Mouse (Mus musculus): Measurements from ENCODE around the gene Ccdc191.

The Ccdc191 gene

GRCm38 (mm10) chr16:43889208-43890004 lies at the start of gene Ccdc191:
Ccdc191 (plus strand) TSS chr16:43889800.
- DNase-seq (ENCODE audit: low spot score in 2 of 2): peak; percentile 95 to 97

DNA sequence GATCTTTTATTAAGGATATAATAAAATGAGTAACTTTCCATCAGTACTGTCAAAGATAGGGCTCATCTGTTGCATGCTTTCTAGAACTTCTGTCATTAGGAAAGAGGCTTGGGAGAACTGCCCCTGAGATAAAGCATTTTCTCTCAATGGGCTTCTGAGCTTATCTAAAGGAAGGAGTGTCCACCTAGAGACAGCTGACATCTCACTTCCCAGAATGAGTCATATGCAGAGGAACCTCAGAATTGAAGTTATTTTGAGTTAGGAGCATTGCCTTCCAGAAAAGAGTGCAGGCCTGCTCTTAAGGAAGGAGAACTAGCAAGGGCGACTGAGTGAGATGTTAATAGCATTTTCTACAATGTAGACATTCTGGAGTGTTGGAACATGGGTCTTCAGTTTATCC lies 48.4 kb upstream of the Ccdc191 start:
- DNase-seq (ENCODE audit: low spot score in 2 of 2): no peak

DNA sequence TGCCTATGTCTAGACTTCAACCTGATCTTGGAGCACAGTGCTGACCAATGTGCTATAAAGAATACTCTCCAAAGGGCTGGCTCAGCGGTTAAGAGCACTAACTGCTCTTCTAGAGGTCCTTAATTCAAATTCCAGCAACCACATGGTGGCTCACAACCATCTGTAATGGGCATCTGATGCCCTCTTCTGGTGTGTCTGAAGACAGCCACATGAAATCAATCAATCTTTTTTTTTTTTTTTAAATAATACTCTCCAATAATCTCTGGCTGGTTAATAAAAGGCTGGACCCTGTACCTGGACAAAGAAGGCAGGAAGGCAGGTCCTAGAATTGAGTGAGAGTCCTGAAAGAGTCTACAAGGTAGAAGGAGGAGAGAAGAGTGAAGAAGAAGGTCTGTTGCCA lies 39.8 kb upstream of the Ccdc191 start:
- DNase-seq (ENCODE audit: low spot score in 2 of 2): no peak

GRCm38 (mm10) chr16:43858941-43859476 lies 30.6 kb upstream of the Ccdc191 start:
- DNase-seq (ENCODE audit: low spot score in 2 of 2): no peak

DNA sequence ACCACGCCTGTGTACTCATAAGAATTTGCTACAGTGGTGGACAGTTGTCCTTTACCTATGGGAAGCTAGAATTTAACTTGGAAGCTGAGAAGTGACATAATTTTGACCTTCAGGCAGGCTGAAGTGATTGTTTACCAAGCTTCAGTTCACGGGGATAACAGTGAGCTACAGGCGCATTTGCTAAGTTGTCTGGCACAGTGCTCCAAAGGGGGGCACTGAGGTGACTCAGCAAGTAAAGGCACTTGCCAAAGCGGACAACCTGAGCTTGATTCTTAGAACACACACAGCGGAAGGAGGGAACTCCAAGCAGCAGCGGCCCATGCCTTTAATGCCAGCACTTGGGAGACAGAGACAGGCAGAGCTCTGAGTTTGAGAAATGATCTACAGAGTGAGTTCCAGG lies 29.0 kb upstream of the Ccdc191 start:
- no peak for DNase-seq (ENCODE audit: low spot score in 2 of 2)

GRCm38 (mm10) chr16:43869805-43870204 lies 19.8 kb upstream of the Ccdc191 start:
- DNase-seq (ENCODE audit: low spot score in 2 of 2): no peak

- no peak for DNase-seq (ENCODE audit: low spot score in 2 of 2)
Observed at GRCm38 (mm10) chr16:43871419-43871818, 18.2 kb upstream of the Ccdc191 start.

- DNase-seq (ENCODE audit: low spot score in 2 of 2): no peak
Observed at GRCm38 (mm10) chr16:43879769-43880168, 9.8 kb upstream of the Ccdc191 start.

DNA sequence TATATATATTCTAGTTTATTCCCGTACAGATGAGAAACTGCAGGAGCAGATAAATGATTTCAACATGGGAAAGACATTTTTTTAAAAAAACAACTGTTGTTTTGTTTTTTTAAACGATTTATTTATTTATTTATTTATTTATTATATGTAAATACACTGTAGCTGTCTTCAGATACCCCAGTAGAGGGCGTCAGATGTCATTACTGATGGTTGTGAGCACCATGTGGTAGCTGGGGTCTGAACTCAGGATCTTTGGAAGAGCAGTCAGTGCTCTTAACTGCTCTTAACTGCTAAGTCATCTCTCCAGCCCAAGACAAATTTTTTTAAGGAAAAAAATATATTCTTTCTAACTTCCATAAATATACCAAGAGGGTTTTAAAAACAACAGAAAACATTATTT lies 8.0 kb upstream of the Ccdc191 start:
- peak in 1 of 2 experiments; percentile 18 for DNase-seq (ENCODE audit: low spot score in 2 of 2)

DNA sequence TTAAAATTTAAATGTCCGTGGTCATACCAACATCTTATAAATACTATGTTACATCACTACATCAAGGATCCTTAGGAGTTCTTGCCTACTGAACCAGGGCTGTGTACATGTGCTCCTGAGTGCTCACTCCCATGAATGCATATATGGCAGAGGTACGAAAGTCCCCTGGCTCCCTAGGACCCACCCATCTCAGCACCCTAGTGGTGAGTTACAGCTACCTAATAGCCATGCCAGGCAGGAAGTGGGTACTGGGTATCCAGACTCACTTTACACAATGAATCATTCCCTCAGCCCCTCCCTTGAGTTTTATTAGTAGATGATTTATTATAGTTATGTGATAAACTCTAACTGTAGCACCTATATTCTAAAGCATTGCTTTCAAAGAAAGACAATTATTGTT lies 7.3 kb upstream of the Ccdc191 start:
- no peak for DNase-seq (ENCODE audit: low spot score in 2 of 2)

- DNase-seq (ENCODE audit: low spot score in 2 of 2): no peak
Observed at GRCm38 (mm10) chr16:43890005-43890336, 371 bp downstream of the Ccdc191 start.

DNA sequence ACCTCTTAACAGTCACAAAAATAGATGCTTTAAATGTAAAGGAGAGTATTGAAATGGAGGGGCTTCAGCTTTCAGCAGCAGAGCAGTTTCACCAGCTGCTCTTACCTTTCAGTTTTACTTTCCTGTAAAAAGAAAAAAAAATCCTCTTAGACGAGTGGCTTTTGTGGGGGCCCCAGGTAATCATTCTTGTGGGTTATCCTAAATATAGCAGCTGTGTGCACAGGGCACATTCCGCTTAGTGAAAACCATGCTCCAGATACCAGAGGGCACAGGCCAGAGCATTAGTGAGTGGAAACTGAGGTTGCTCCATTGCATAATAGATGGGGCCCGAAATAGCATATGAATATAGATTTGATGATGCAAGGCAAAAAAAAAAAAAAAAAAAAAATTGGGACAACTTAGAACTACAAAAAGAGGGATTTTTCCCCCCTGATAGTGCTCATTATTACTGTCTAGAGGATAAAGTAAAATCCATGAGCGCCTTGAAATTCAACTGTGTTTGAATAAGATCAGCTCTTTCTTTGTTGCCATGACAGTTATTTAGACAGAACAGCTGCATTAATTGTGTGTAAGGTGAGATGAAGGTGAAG lies 1.2 kb downstream of the Ccdc191 start:
- no peak for DNase-seq (ENCODE audit: low spot score in 2 of 2)

- DNase-seq (ENCODE audit: low spot score in 2 of 2): no peak
Observed at GRCm38 (mm10) chr16:43894501-43894900, 4.9 kb downstream of the Ccdc191 start.

- no peak for DNase-seq (ENCODE audit: low spot score in 2 of 2)
Observed at GRCm38 (mm10) chr16:43900138-43900537, 10.5 kb downstream of the Ccdc191 start.

DNA sequence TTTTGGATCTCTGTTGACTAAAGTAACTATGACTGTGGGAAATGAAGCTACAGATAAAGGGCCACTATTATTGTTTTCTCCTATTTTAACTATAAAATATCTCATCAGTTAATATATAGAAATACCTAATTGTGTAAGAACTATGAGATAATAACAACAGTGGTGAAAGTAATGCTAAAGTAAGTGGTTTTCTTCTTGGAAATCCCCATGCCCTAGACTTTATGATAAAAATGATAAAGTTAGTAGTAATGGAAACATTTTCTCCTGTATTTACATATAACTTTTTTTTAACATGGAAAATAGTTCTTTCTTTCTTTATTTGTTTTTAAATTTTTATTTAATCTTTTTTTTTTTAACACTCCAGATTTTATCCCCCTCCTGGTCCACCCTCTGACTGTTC lies 11.0 kb downstream of the Ccdc191 start:
- DNase-seq (ENCODE audit: low spot score in 2 of 2): no peak

DNA sequence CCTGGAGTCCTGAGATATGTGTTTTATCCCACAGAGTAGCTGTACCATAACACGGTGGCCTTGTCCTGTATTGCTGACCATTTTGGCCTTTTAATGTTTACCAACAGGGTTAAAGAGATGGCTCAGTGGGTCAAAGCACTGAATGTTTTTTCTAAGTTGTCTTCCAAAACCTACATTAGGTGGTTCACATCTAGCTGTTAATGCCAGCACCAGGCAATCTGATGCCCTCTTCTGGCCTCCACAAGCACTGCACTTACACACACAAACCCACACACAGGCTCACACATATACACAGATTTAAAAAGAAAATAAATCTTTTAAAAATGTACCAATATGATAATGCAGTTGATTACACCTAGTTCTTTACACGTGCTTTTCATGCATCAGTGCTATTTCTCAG lies 19.3 kb downstream of the Ccdc191 start:
- DNase-seq (ENCODE audit: low spot score in 2 of 2): peak in 1 of 2 experiments; percentile 7

- no peak for DNase-seq (ENCODE audit: low spot score in 2 of 2)
Observed at GRCm38 (mm10) chr16:43918867-43919266, 29.3 kb downstream of the Ccdc191 start.

- DNase-seq (ENCODE audit: low spot score in 2 of 2): no peak
Observed at GRCm38 (mm10) chr16:43922024-43922423, 32.4 kb downstream of the Ccdc191 start.

DNA sequence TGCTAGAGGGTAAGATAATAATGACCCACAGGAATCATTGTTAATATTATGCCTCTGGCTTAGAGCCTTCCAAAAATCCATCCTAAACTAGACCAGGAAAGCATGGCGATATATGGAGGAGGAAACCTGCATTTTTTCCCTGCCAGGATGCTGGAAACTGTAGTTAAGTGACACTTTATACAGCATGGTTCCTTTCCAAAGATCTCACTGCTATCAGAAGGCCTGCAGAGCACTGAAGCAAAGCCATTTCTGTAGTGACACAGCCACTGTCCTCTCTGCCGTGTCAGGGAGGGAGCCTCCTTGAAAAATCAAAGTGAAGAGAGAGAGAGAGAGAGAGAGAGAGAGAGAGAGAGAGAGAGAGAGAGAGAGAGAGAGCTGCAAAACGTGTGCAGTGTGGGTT lies 33.0 kb downstream of the Ccdc191 start:
- no peak for DNase-seq (ENCODE audit: low spot score in 2 of 2)

- no peak for DNase-seq (ENCODE audit: low spot score in 2 of 2)
Observed at GRCm38 (mm10) chr16:43925001-43925558, 35.5 kb downstream of the Ccdc191 start.

DNA sequence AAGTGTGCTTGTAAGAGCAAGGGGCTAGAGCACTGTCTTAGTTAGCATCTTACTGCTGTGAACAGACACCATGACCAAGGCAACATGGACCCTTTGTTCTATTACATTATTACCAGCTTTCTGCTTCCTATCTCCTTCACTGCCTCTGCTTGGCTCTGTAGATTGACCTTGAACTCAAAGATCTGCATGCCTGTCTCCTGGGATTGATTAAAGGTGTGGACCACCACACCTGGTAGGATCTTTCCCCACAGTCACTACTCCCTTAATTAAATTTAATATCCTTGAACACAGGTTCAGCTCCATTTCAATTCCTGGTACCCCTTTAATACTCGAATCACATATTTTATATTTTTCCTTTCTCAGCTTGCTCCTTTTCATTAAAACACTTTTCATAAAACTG lies 36.2 kb downstream of the Ccdc191 start:
- DNase-seq (ENCODE audit: low spot score in 2 of 2): no peak

- DNase-seq (ENCODE audit: low spot score in 2 of 2): no peak
Observed at GRCm38 (mm10) chr16:43926341-43926859, 36.8 kb downstream of the Ccdc191 start, which contains the start of gene Qtrt2. Qtrt2 (minus strand) TSS chr16:43926809.

DNA sequence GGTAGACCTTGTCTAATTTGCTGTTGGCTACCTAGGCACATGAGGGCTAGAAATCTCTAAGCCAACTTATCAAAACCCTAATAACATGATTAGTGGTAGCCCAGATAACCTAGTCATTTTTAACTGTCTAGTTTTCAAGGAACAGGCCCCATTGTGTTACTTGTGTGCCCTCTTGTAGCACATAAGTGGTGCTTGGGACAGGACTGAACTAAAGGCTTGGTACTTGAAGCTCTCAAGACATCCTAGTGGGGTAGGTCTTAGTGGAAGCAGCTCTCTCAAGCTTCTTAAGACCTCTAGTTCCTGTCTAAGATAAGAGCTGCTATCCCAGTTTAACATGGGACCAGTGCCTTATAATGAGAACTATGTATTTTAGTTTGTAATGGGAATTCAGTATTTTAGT lies 41.0 kb downstream of the Ccdc191 start:
- no peak for DNase-seq (ENCODE audit: low spot score in 2 of 2)
